Mouse (Mus musculus) hindbrain, embryonic 15.5 days (tissue): ENCODE results near the gene Spi1. TPM values are rescaled to one million over a fixed set of nuclear protein-coding genes. Genes with fewer than 3 reads are reported as not detected.
"Not testable (repeated sequence)": the region's sequence is repeated elsewhere in the genome, so short reads cannot be mapped to it uniquely, and the experiment has no call there.

Source experiments
- ATAC-seq: fragments of 200-750 bp; cut with Nextera tagmentation; 2 replicates; pipeline ENCODE4 v1.8.0; 2017; ENCODE audit warnings: low read depth, moderate number of reproducible peaks, moderate TSS enrichment; ENCODE audit not compliant: low FRiP score
- H3K27ac ChIP-seq: fragments of 300-500 bp; sonication (generic); replicated peaks from 2 replicates; pipeline ENCODE4 v1.5.1; 2015; ENCODE audit warnings: mild to moderate bottlenecking, inconsistent platforms
- H3K27me3 ChIP-seq: fragments of 300-500 bp; sonication (generic); 2 replicates; pipeline ENCODE4 v1.6.1; 2015; ENCODE audit warnings: control low read depth, inconsistent platforms
- H3K36me3 ChIP-seq: fragments of 300-500 bp; sonication (generic); 2 replicates; pipeline ENCODE4 v1.6.1; 2015; ENCODE audit warnings: control low read depth, inconsistent platforms
- H3K4me1 ChIP-seq: fragments of 300-500 bp; sonication (generic); replicated peaks from 2 replicates; pipeline ENCODE4 v1.6.1; 2015; ENCODE audit warnings: control low read depth, inconsistent platforms
- H3K4me2 ChIP-seq: fragments of 300-500 bp; sonication (generic); 2 replicates; pipeline ENCODE4 v1.6.1; 2015; ENCODE audit warnings: moderate library complexity, mild to moderate bottlenecking, inconsistent platforms
- H3K4me3 ChIP-seq: fragments of 300-500 bp; sonication (generic); 2 replicates; pipeline ENCODE4 v1.5.1; 2015; ENCODE audit warnings: mild to moderate bottlenecking, inconsistent platforms
- H3K9ac ChIP-seq: fragments of 300-500 bp; sonication (generic); 2 replicates; pipeline ENCODE4 v1.6.1; 2015; ENCODE audit warnings: inconsistent platforms
- H3K9me3 ChIP-seq: fragments of 300-500 bp; sonication (generic); 2 replicates; pipeline ENCODE4 v1.6.1; 2016; ENCODE audit warnings: control low read depth, inconsistent platforms
- WGBS: fragments of 180-500 bp; shearing (Covaris S2); methylation state at CpG from one replicate; pipeline ENCODE4 v1.1.7; 2015; 5-methylcytosine and 5-hydroxymethylcytosine counted together
- polyA plus RNA-seq: library from polyadenylated mRNA; unstranded; fragments of >200 nt; fragmentation: Nextera tagmentation; extraction: Ambion mirVana; gene quantifications from 2 replicates; pipeline ENCODE4 v1.2.1, GENCODE M21; 2015

Spi1 gene
- 3.8 and 5.6 TPM in 2 replicates for polyA plus RNA-seq

DNA sequence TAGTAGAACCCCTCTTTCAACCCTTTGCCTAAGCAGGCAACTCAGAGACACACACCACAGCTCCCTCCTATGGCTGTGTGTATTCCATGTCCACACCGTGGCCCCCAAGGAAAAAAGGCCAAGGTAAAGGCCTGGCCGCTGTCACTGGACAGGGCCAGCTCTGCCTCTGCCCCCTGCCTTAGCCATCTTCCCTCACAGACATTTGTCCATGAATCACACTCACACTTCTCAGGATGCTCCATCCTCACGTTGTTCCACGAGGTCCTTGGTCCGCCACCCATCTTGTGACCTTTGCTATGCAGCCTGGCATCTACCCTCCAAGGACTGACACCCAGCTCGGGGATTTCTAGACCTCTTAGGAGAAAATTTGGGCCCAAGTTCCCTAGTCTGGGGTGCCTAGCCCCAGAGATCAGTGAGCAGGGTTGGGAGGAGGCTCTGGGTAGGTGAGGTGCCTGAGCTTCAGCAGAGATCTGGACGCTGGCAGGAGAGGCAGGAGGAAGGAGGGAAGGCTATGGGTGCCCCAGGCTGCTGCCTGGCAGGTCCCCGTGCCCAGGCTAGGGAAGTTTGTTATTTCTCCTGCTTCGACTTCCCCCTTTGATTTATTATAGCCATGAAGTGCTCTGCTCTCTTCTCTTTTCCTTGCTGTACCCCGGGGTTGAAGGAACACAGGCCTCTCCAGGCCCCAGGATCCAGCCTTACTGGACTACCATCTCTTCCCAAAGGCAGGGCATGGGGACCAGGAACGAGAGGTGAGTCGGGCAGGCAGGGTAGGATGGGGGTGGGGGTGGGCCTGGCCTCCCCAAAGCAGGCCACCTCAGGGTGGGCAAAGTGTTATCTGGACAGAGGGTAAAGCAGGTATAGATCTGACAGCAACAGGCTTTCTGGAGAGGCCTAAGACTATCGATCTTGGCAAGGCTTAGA is at the start of gene Spi1:
Gene Spi1, plus strand, starts transcription at position 616 of the 921 bp plus-strand sequence.
- no peak within 1 kb of the TSS for H3K27ac ChIP-seq
- 81% methylated on average over 13 of the region's 13 CpGs for WGBS
- no peak within 1 kb of the TSS for H3K4me3 ChIP-seq

GRCm38 (mm10) chr2:91033000-91033399 is 49.2 kb upstream of the Spi1 start:
- Histone ChIP-seq H3K9ac (no peak overlapping the region), H3K4me3 (no peak overlapping the region), H3K4me2 (no peak overlapping the region), H3K27me3 (no peaks in the 10 kb centered on the region), H3K27ac (no peak overlapping the region), H3K9me3 (no peaks in the 10 kb centered on the region), H3K36me3 (no peaks in the 10 kb centered on the region), H3K4me1 (no peaks in the 10 kb centered on the region)
- no peak for ATAC-seq
- 13% methylated on average over 3 of the region's 3 CpGs for WGBS

More for the DNA sequence above, at the start of gene Spi1:
- no peak within 1 kb of the TSS for H3K4me2 ChIP-seq
- peaks cover 11% of the 10 kb centered on the region; the same call in 1 of the 2 replicates for H3K4me1 ChIP-seq
- no peak within 1 kb of the TSS for H3K9ac ChIP-seq
- no peak for ATAC-seq
- H3K36me3 ChIP-seq = no peaks in the 10 kb centered on the region
- no peaks in the 10 kb centered on the region for H3K27me3 ChIP-seq
- no peaks in the 10 kb centered on the region for H3K9me3 ChIP-seq

DNA sequence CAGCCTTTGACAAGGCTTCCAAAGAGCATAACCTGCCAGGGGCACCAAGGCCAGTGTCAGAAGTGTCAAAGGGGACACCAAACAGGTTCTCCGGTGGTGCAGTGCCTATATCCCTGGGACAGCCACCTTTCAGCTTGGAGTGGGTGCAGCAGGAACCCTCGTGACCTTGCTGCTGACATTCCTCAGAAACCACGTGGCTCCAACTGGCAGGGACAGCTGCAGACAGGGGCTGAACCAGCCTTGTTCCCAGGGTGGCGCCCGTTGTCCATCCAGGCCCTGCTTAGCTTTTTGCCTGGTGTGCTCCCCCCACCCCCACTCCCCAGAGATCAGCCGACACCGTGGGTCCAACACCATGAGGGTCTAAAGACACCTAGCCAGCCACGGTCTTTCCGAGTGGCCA is 46.8 kb upstream of the Spi1 start, which contains the start of gene Rapsn:
Gene Rapsn, plus strand, starts transcription at position 236 of the 400 bp plus-strand sequence.
- H3K9ac ChIP-seq = no peak within 1 kb of the TSS
- no peaks in the 10 kb centered on the region for H3K36me3 ChIP-seq
- ATAC-seq = no peak
- H3K27me3 ChIP-seq = no peaks in the 10 kb centered on the region
- H3K4me3 ChIP-seq = no peak within 1 kb of the TSS
- H3K4me2 ChIP-seq = no peak within 1 kb of the TSS
- no peaks in the 10 kb centered on the region for H3K4me1 ChIP-seq
- H3K27ac ChIP-seq = no peak within 1 kb of the TSS
- 76% methylated on average over 9 of the region's 9 CpGs for WGBS
- H3K9me3 ChIP-seq = no peaks in the 10 kb centered on the region

- Histone ChIP-seq H3K4me3 (no peak overlapping the region), H3K27me3 (no peaks in the 10 kb centered on the region), H3K9me3 (no peaks in the 10 kb centered on the region), H3K36me3 (no peaks in the 10 kb centered on the region), H3K4me2 (no peak overlapping the region), H3K27ac (no peak overlapping the region), H3K9ac (no peak overlapping the region), H3K4me1 (no peaks in the 10 kb centered on the region; the same call in 1 of the 2 replicates)
- no peak for ATAC-seq
- WGBS = 65% methylated on average over 8 of the region's 8 CpGs
Measured at GRCm38 (mm10) chr2:91041786-91042185, 40.4 kb upstream of the Spi1 start.

GRCm38 (mm10) chr2:91042651-91043398 is 39.4 kb upstream of the Spi1 start:
- Histone ChIP-seq H3K9me3 (no peaks in the 10 kb centered on the region), H3K4me3 (no peak overlapping the region), H3K9ac (no peak overlapping the region), H3K4me2 (no peak overlapping the region), H3K27me3 (no peaks in the 10 kb centered on the region), H3K36me3 (no peaks in the 10 kb centered on the region), H3K4me1 (no peaks in the 10 kb centered on the region; the same call in 1 of the 2 replicates), H3K27ac (no peak overlapping the region)
- no peak for ATAC-seq
- 72% methylated on average over 21 of the region's 21 CpGs for WGBS

GRCm38 (mm10) chr2:91044727-91045126 is 37.5 kb upstream of the Spi1 start:
- H3K9ac ChIP-seq = no peak overlapping the region
- no peaks in the 10 kb centered on the region; the same call in 1 of the 2 replicates for H3K4me1 ChIP-seq
- H3K9me3 ChIP-seq = no peaks in the 10 kb centered on the region
- WGBS = 83% methylated on average over 13 of the region's 13 CpGs
- no peaks in the 10 kb centered on the region for H3K27me3 ChIP-seq
- no peak overlapping the region for H3K4me2 ChIP-seq
- H3K36me3 ChIP-seq = no peaks in the 10 kb centered on the region
- no peak overlapping the region for H3K27ac ChIP-seq
- no peak overlapping the region for H3K4me3 ChIP-seq
- ATAC-seq = no peak

DNA sequence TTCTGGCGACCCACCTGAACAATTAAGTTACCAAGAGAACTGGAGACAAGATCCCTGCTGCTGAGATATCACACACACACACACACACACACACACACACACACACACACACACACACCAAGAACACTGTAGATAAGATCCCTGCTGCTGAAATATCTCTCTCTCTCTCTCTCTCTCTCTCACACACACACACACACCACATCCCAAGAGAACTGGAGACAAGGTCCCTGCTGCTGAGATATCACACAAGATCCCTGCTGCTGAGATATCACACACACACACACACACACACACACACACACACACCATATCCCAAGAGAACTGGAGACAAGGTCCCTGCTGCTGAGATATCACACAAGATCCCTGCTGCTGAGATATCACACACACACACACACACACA is 36.4 kb upstream of the Spi1 start:
- 72% methylated on average over 1 of the region's 1 CpGs for WGBS
- H3K27ac ChIP-seq, H3K4me3 ChIP-seq, H3K4me2 ChIP-seq, H3K9me3 ChIP-seq, H3K4me1 ChIP-seq, H3K27me3 ChIP-seq, ATAC-seq, H3K36me3 ChIP-seq, H3K9ac ChIP-seq: not testable (repeated sequence)

DNA sequence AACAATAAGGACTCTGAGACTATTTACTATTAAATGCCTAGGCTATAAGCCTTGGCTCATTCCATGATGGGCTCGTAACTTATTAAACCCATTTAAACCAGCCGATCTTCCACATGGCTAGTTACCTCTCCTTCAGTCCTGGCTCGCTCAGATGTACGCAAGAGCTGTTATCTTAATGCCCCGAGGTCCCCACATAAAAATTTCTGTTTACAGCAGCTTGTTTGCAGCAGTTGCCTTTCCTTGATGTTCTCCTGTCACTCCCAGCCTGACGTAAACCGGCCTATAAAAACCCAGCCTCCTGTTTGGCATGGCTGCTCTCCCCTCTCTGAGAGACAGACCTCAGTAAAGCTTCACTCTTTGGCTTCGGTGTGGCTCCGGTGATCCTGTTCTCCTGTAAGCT is 34.8 kb upstream of the Spi1 start:
- H3K4me3 ChIP-seq = no peak overlapping the region
- no peaks in the 10 kb centered on the region for H3K36me3 ChIP-seq
- WGBS = 75% methylated on average over 9 of the region's 9 CpGs
- no peaks in the 10 kb centered on the region; the same call in 1 of the 2 replicates for H3K4me1 ChIP-seq
- H3K27ac ChIP-seq = no peak overlapping the region
- no peaks in the 10 kb centered on the region for H3K9me3 ChIP-seq
- ATAC-seq = no peak
- H3K4me2 ChIP-seq = no peak overlapping the region
- H3K9ac ChIP-seq = no peak overlapping the region
- H3K27me3 ChIP-seq = no peaks in the 10 kb centered on the region

GRCm38 (mm10) chr2:91051917-91052316 is 30.3 kb upstream of the Spi1 start:
- Histone ChIP-seq H3K4me2 (no peak overlapping the region), H3K27me3 (no peaks in the 10 kb centered on the region), H3K4me3 (no peak overlapping the region), H3K9me3 (no peaks in the 10 kb centered on the region), H3K9ac (no peak overlapping the region), H3K36me3 (peaks cover 19% of the 10 kb centered on the region), H3K4me1 (peaks cover 15% of the 10 kb centered on the region), H3K27ac (no peak overlapping the region)
- no peak for ATAC-seq
- 86% methylated on average over 3 of the region's 3 CpGs for WGBS

GRCm38 (mm10) chr2:91052752-91053151 is 29.4 kb upstream of the Spi1 start:
- Histone ChIP-seq H3K36me3 (peaks cover 27% of the 10 kb centered on the region), H3K9ac (no peak overlapping the region), H3K4me2 (peak overlapping the region; percentile 94), H3K9me3 (no peaks in the 10 kb centered on the region), H3K27me3 (no peaks in the 10 kb centered on the region), H3K27ac (no peak overlapping the region), H3K4me3 (peak overlapping the region; percentile 6; the same call in 1 of the 2 replicates), H3K4me1 (peaks cover 15% of the 10 kb centered on the region)
- no peak for ATAC-seq
- WGBS = 53% methylated on average over 2 of the region's 2 CpGs

DNA sequence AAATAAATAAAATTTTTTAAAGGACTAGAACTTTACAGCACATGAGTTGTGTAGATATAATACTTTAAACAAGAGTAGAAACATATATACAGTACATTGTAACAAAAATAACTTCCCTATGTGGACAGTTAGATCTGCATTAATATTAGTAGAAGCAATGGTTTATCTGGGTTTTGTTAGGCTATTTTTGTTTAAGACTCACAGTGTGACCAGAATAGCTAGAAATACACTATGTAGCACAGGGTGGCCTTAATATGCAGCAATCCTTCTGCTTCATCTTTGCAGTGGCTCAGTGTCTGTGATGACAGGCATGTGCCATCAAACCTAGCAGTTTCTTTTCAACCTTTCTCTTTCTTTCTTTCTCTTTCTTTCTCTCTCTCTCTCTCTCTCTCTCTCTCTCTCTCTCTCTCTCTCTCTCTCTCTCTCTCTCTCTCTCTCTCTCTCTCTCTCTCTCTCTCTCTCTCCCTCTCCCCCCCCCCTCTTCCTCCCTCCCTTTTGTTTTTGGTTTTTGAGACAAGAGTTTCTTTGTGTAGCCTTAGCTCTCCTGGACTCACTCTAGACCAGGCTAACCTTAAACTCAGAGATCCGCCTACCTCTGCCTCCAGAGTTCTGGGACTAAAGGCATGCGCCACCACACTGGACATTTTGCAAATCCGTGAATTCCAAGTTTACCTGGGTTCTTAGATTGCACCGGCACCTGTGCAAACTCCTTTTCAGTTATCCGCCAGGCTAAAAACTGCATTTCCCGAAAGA is 28.8 kb upstream of the Spi1 start:
- H3K27me3 ChIP-seq = no peaks in the 10 kb centered on the region
- peaks cover 30% of the 10 kb centered on the region for H3K36me3 ChIP-seq
- 0% methylated on average over 6 of the region's 6 CpGs for WGBS
- H3K9me3 ChIP-seq = no peaks in the 10 kb centered on the region
- peak overlapping the region; percentile 46; the same call in 1 of the 2 replicates for H3K9ac ChIP-seq
- peak overlapping the region; percentile 94 for H3K4me2 ChIP-seq
- peak; percentile 80 for ATAC-seq
- H3K4me1 ChIP-seq = peaks cover 15% of the 10 kb centered on the region
- peak overlapping the region; percentile 87 for H3K4me3 ChIP-seq
- peak overlapping the region; percentile 95 for H3K27ac ChIP-seq
